Mouse (Mus musculus): Measurements from ENCODE around the gene Crhbp.

DNA sequence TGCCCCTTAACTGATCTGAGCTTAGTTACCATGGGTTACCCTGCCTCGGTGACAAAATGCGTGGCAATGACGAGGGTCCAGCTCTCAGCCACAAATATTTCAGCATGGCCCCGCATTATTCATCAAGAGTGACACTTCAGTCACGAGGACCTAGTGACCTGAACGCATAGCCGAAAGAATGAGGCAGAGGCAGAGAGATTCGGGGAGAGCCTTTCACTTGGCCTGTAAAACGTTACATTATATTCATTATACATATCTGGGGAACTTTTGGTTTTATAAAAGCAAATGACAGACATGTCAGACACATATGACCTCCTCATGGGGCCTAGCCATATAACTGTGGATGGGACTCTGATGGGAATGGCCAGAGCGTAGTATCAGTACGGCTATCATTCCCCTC lies at the start of gene Crhbp:
- TF ChIP-seq POLR2A (IDR thresholded peaks at IDR 0.05; ENCODE audit: insufficient read depth, low read depth, low read length), result no peak
- TF ChIP-seq CTCF (IDR thresholded peaks at IDR 0.05), result no peak

Data from heart, adult 2 months (tissue).